In genomic region chr9:102627442-102627841, GRCm38 (mm10) we compare ENCODE assay signal across 8 mouse cellular contexts. TPM values are rescaled to one million over a fixed set of nuclear protein-coding genes. Genes with fewer than 3 reads are reported as not detected.
A peak's percentile ranks its signal among the peaks of the same experiment; 100 is the strongest.
DNase-seq lines count a peak whose midpoint lies in the region; ATAC-seq and TF ChIP-seq lines count a peak whose summit lies in the region.

No protein-coding gene starts in this region.

- TF ChIP-seq RAD21 in MEL (IDR thresholded peaks at IDR 0.05; ENCODE audit: low read depth, low read length): no peak

- H3K27ac ChIP-seq in heart, embryonic 11.5 days (ENCODE audit: low read depth, low read length): peak overlapping the region; percentile 92; the same call in 1 of the 2 replicates
- no peak overlapping the region for H3K27ac ChIP-seq in MEL (ENCODE audit: control insufficient read depth, low read depth, low read length)
- peak overlapping the region; percentile 95 for H3K27ac ChIP-seq in hindbrain, embryonic 16.5 days (ENCODE audit: low read depth, low read length)
- H3K27ac ChIP-seq in lung, postnatal 0 days (ENCODE audit: low read length): peak overlapping the region; percentile 94

- peak overlapping the region; percentile 100; the same call in 1 of the 2 replicates for H3K9ac ChIP-seq in heart, embryonic 11.5 days (ENCODE audit: low read depth, low read length)
- peak overlapping the region; percentile 99 for H3K9ac ChIP-seq in MEL (ENCODE audit: control insufficient read depth, low read depth, low read length, poor library complexity, severe bottlenecking)
- peak overlapping the region; percentile 93 for H3K9ac ChIP-seq in hindbrain, embryonic 16.5 days (ENCODE audit: low read depth, low read length)
- H3K9ac ChIP-seq in lung, postnatal 0 days (replicated peaks; ENCODE audit: low read depth): 0 out of 2 replicates have a peak overlapping the region, but pooled peaks have one; percentile 5

- no peak for ATAC-seq in heart, embryonic 11.5 days (replicated peaks; ENCODE audit: insufficient number of reproducible peaks, low FRiP score, low TSS enrichment)
- ATAC-seq in hindbrain, embryonic 16.5 days: no peak
- ATAC-seq in lung, postnatal 0 days: no peak

- DNase-seq in heart, adult 11 months: no peak
- DNase-seq in MEL (ENCODE audit: low read depth, low spot score): no peak
- DNase-seq in lung, postnatal 0 days (ENCODE audit: low spot score): peak; percentile 48
- DNase-seq in gastrocnemius, postnatal 10 days: no peak
- DNase-seq in layer of hippocampus, adult 11-12 months (ENCODE audit: low spot score): no peak
- DNase-seq in thymus, postnatal 10 days (ENCODE audit: low spot score in 2 of 2): no peak

- no peaks in the 10 kb centered on the region for H3K9me3 ChIP-seq in heart, embryonic 11.5 days (replicated peaks; ENCODE audit: control insufficient read depth, low read length)
- H3K9me3 ChIP-seq in MEL (replicated peaks; ENCODE audit: insufficient read depth, low read length): no peaks in the 10 kb centered on the region
- H3K9me3 ChIP-seq in hindbrain, embryonic 16.5 days (ENCODE audit: control insufficient read depth, low read length): no peaks in the 10 kb centered on the region
- no peaks in the 10 kb centered on the region for H3K9me3 ChIP-seq in lung, postnatal 0 days (ENCODE audit: low read length)

- H3K36me3 ChIP-seq in heart, embryonic 11.5 days (ENCODE audit: control insufficient read depth, insufficient read depth, low read length): no peaks in the 10 kb centered on the region
- peaks cover 0 to 10% of the 10 kb centered on the region in 2 experiments; a peak in 2 of 4 replicates for H3K36me3 ChIP-seq in MEL (ENCODE audit: control insufficient read depth in 1 of 2, insufficient read depth in 2 of 2, low read length in 2 of 2)
- H3K36me3 ChIP-seq in hindbrain, embryonic 16.5 days (ENCODE audit: control insufficient read depth, insufficient read depth, low read length): no peaks in the 10 kb centered on the region; the same call in 1 of the 2 replicates
- H3K36me3 ChIP-seq in lung, postnatal 0 days (ENCODE audit: insufficient read depth, low read length): no peaks in the 10 kb centered on the region

- TF ChIP-seq CTCF in MEL (IDR thresholded peaks at IDR 0.05 in 2 of 3, conservative IDR thresholded peaks at IDR 0.05 in 1 of 3; ENCODE audit: control insufficient read depth in 1 of 3, insufficient read depth in 1 of 3, low read depth in 2 of 3, low read length in 3 of 3, poor library complexity in 1 of 3, severe bottlenecking in 1 of 3): no peak
- no peak for TF ChIP-seq CTCF in lung, postnatal 0 days (IDR thresholded peaks at IDR 0.05)

- peaks cover 14% of the 10 kb centered on the region for H3K79me2 ChIP-seq in MEL (ENCODE audit: control insufficient read depth, insufficient read depth, low read length, poor library complexity)

- H3K4me3 ChIP-seq in heart, embryonic 11.5 days (ENCODE audit: low read depth, low read length): peak overlapping the region; percentile 85
- H3K4me3 ChIP-seq in MEL (ENCODE audit: control insufficient read depth in 1 of 2, insufficient read depth in 1 of 2, low read depth in 2 of 2, low read length in 2 of 2): peak overlapping the region; percentile 70 to 97
- peak overlapping the region; percentile 69; the same call in 1 of the 2 replicates for H3K4me3 ChIP-seq in hindbrain, embryonic 16.5 days (ENCODE audit: low read length)
- no peak overlapping the region for H3K4me3 ChIP-seq in lung, postnatal 0 days (ENCODE audit: low read depth, low read length)

- H3K27me3 ChIP-seq in heart, embryonic 11.5 days (ENCODE audit: control insufficient read depth, insufficient read depth, low read length): no peaks in the 10 kb centered on the region
- H3K27me3 ChIP-seq in MEL (ENCODE audit: control insufficient read depth in 1 of 2, insufficient read depth in 2 of 2, low read length in 2 of 2): no peaks in the 10 kb centered on the region
- H3K27me3 ChIP-seq in hindbrain, embryonic 16.5 days (replicated peaks; ENCODE audit: control insufficient read depth, insufficient read depth, low read length): no peaks in the 10 kb centered on the region
- H3K27me3 ChIP-seq in lung, postnatal 0 days (replicated peaks; ENCODE audit: insufficient read depth, low read length): no peaks in the 10 kb centered on the region

- no peak for TF ChIP-seq EP300 in MEL (IDR thresholded peaks at IDR 0.05; ENCODE audit: low read depth in 1 of 2, low read length in 2 of 2)
- no peak for TF ChIP-seq EP300 in lung, postnatal 0 days (IDR thresholded peaks at IDR 0.05)

- no peak for TF ChIP-seq POLR2A in MEL (IDR thresholded peaks at IDR 0.05; ENCODE audit: control insufficient read depth in 1 of 2, insufficient read depth in 1 of 2, low read depth in 1 of 2, low read length in 2 of 2, poor library complexity in 1 of 2)

- peaks cover 13% of the 10 kb centered on the region for H3K4me1 ChIP-seq in heart, embryonic 11.5 days (ENCODE audit: control insufficient read depth, insufficient read depth, low read length)
- peaks cover 4 to 18% of the 10 kb centered on the region in 2 experiments; a peak in 3 of 4 replicates for H3K4me1 ChIP-seq in MEL (ENCODE audit: control insufficient read depth in 1 of 2, insufficient read depth in 2 of 2, low read length in 2 of 2)
- peaks cover 17% of the 10 kb centered on the region for H3K4me1 ChIP-seq in hindbrain, embryonic 16.5 days (ENCODE audit: control insufficient read depth, insufficient read depth, low read depth, low read length)
- H3K4me1 ChIP-seq in lung, postnatal 0 days (ENCODE audit: insufficient read depth, low read depth, low read length): peaks cover 15% of the 10 kb centered on the region

- WGBS in heart, embryonic 11.5 days (ENCODE audit: insufficient replicate concordance): 74% methylated on average over 7 of the region's 7 CpGs
- 92% methylated on average over 7 of the region's 7 CpGs for WGBS in hindbrain, embryonic 16.5 days
- WGBS in lung, postnatal 0 days: 59% methylated on average over 7 of the region's 7 CpGs

- H3K4me2 ChIP-seq in heart, embryonic 11.5 days: peak overlapping the region; percentile 82
- peak overlapping the region; percentile 81 for H3K4me2 ChIP-seq in hindbrain, embryonic 16.5 days (ENCODE audit: low read length)
- peak overlapping the region; percentile 88 for H3K4me2 ChIP-seq in lung, postnatal 0 days (replicated peaks; ENCODE audit: low read depth, low read length)

TF ChIP-seq in MEL, 35 proteins besides CTCF, POLR2A, EP300 and RAD21:
- TF ChIP-seq ZNF384 (IDR thresholded peaks at IDR 0.05; ENCODE audit: low read depth, low read length): no peak
- no peak for TF ChIP-seq MYB (IDR thresholded peaks at IDR 0.05; ENCODE audit: low read depth, low read length)
- no peak for TF ChIP-seq ELF1 (IDR thresholded peaks at IDR 0.05; ENCODE audit: low read depth, low read length)
- no peak for TF ChIP-seq NELFE (IDR thresholded peaks at IDR 0.05; ENCODE audit: low read depth, low read length)
- no peak for TF ChIP-seq GATA1 (IDR thresholded peaks at IDR 0.05; ENCODE audit: low read depth, low read length)
- no peak for TF ChIP-seq MYC (IDR thresholded peaks at IDR 0.05; ENCODE audit: low read depth, low read length)
- TF ChIP-seq NRF1 (IDR thresholded peaks at IDR 0.05; ENCODE audit: insufficient read depth, low read depth, low read length, poor library complexity, severe bottlenecking): no peak
- no peak for TF ChIP-seq TAL1 (IDR thresholded peaks at IDR 0.05; ENCODE audit: low read length)
- TF ChIP-seq ETS1 (IDR thresholded peaks at IDR 0.05; ENCODE audit: low read depth, low read length): no peak
- TF ChIP-seq USF2 (IDR thresholded peaks at IDR 0.05; ENCODE audit: borderline replicate concordance in 1 of 2, insufficient read depth in 1 of 2, low read depth in 1 of 2, low read length in 2 of 2): no peak

RNA-seq across cellular contexts. Expression of gene Cep63, which starts 1.1 kb away (rescaled TPM):
- polyA plus RNA-seq in heart, embryonic 11.5 days (2014; fragmentation: Nextera tagmentation; extraction: Ambion mirVana): 34.2 and 48.8 TPM in 2 replicates
- total RNA-seq in MEL (2012; rRNA removed): 8.8 and 9.6 TPM in 2 replicates
- 10 to 100 TPM in 1 of 2 experiments, not detected in 1; 14.6 TPM for polyA plus RNA-seq in MEL (2012; ENCODE audit: insufficient read depth in 1 of 2, insufficient read length in 2 of 2, low read depth in 1 of 2, low replicate concordance in 2 of 2, missing spikeins in 1 of 2)
- polyA plus RNA-seq in hindbrain, embryonic 16.5 days (2015; fragmentation: Nextera tagmentation; extraction: Ambion mirVana): 33.2 and 34.4 TPM in 2 replicates
- polyA plus RNA-seq in lung, postnatal 0 days (2015; fragmentation: Nextera tagmentation; extraction: Ambion mirVana): 33.8 and 35.3 TPM in 2 replicates
- total RNA-seq in gastrocnemius, postnatal 10 days (2021): 10 to 100 TPM; 35.5 to 39.0 TPM

RNA-seq across cellular contexts. Expression of gene Anapc13, which starts 1.3 kb away (rescaled TPM):
- polyA plus RNA-seq in heart, embryonic 11.5 days (2014; fragmentation: Nextera tagmentation; extraction: Ambion mirVana): 201 and 210 TPM in 2 replicates
- total RNA-seq in MEL (2012; rRNA removed): 89.9 and 94.9 TPM in 2 replicates
- polyA plus RNA-seq in MEL (2012; ENCODE audit: insufficient read depth in 1 of 2, insufficient read length in 2 of 2, low read depth in 1 of 2, low replicate concordance in 2 of 2, missing spikeins in 1 of 2): 100 to 1,000 TPM in 1 of 2 experiments, not detected in 1; 113 TPM
- polyA plus RNA-seq in hindbrain, embryonic 16.5 days (2015; fragmentation: Nextera tagmentation; extraction: Ambion mirVana): 133 and 146 TPM in 2 replicates
- 140 and 151 TPM in 2 replicates for polyA plus RNA-seq in lung, postnatal 0 days (2015; fragmentation: Nextera tagmentation; extraction: Ambion mirVana)
- total RNA-seq in gastrocnemius, postnatal 10 days (2021): 100 to 1,000 TPM; 251 to 261 TPM

Comparison
In these comparisons a context has a peak if more than half of its experiments do, and no peak if none do; other contexts are left out.
1. H3K9ac ChIP-seq: peak in every context shown above with its lines; median percentile 100 in heart, embryonic 11.5 days; 99 in MEL; 93 in hindbrain, embryonic 16.5 days; 5 in lung, postnatal 0 days.